Mouse (Mus musculus) layer of hippocampus, adult 2 months (tissue): ENCODE data around the gene Zfpm1. TPM values are rescaled to one million over a fixed set of nuclear protein-coding genes. Genes with fewer than 3 reads are reported as not detected.
"Not testable (repeated sequence)": the region's sequence is repeated elsewhere in the genome, so short reads cannot be mapped to it uniquely, and the experiment has no call there.

Experiments
- DNase-seq, 2 experiments: peaks; one replicate each; pipeline ENCODE4 v3.0.0; 2022; ENCODE audit warnings: low spot score in 2 of 2
- H3K27ac ChIP-seq: fragments of 200-600 bp; 2 replicates; pipeline ENCODE4 v1.8.1; 2022
- H3K4me3 ChIP-seq: fragments of 200-600 bp; 2 replicates; pipeline ENCODE4 v1.8.1; 2022; ENCODE audit warnings: mild to moderate bottlenecking
- CTCF ChIP-seq: fragments of 200-600 bp; conservative IDR thresholded peaks from 2 replicates; pipeline ENCODE4 v1.8.1; 2022; ENCODE audit warnings: antibody characterized with exemption, mild to moderate bottlenecking, moderate library complexity
- total RNA-seq, 2 experiments: library from RNA; stranded (reverse); gene quantifications; 2 replicates each; pipeline ENCODE4 v1.2.3; 2021

Zfpm1 gene
- total RNA-seq, 2 experiments from 2014 or later, result 45.1 to 45.6 TPM

GRCm38 (mm10) chr8:122312553-122312952 is 30.6 kb downstream of the Zfpm1 start:
- no peak for DNase-seq
- TF ChIP-seq CTCF, result no peak
- H3K27ac ChIP-seq, result no peak overlapping the region

GRCm38 (mm10) chr8:122313310-122313709 is 31.4 kb downstream of the Zfpm1 start:
- TF ChIP-seq CTCF, result no peak
- no peak overlapping the region for H3K27ac ChIP-seq
- no peak for DNase-seq
- H3K4me3 ChIP-seq, result no peak overlapping the region

More at GRCm38 (mm10) chr8:122312553-122312952, 30.6 kb downstream of the Zfpm1 start:
- H3K4me3 ChIP-seq, result no peak overlapping the region

- H3K27ac ChIP-seq, result peak overlapping the region; percentile 52; the same call in 1 of the 2 replicates
- no peak overlapping the region for H3K4me3 ChIP-seq
- no peak for DNase-seq
- TF ChIP-seq CTCF, result no peak
These were observed 33.1 kb downstream of the Zfpm1 start for GRCm38 (mm10) chr8:122314899-122315496.

- no peak for DNase-seq
- H3K27ac ChIP-seq, result no peak overlapping the region
- TF ChIP-seq CTCF, result no peak
- no peak overlapping the region for H3K4me3 ChIP-seq
These were observed 34.5 kb downstream of the Zfpm1 start for GRCm38 (mm10) chr8:122316402-122316801.

GRCm38 (mm10) chr8:122317918-122318475 is 36.1 kb downstream of the Zfpm1 start:
- TF ChIP-seq CTCF, result no peak

GRCm38 (mm10) chr8:122319045-122319707 is 37.2 kb downstream of the Zfpm1 start:
- no peak overlapping the region for H3K27ac ChIP-seq
- no peak overlapping the region for H3K4me3 ChIP-seq
- TF ChIP-seq CTCF, result no peak
- DNase-seq, result no peak

More at GRCm38 (mm10) chr8:122317918-122318475, 36.1 kb downstream of the Zfpm1 start:
- Histone ChIP-seq H3K27ac (no peak overlapping the region), H3K4me3 (no peak overlapping the region)
- DNase-seq, result no peak

GRCm38 (mm10) chr8:122319708-122320075 is 37.8 kb downstream of the Zfpm1 start:
- TF ChIP-seq CTCF, result no peak
- DNase-seq, result no peak
- H3K27ac ChIP-seq, result no peak overlapping the region
- H3K4me3 ChIP-seq, result no peak overlapping the region

GRCm38 (mm10) chr8:122320541-122320940 is 38.6 kb downstream of the Zfpm1 start:
- no peak overlapping the region for H3K27ac ChIP-seq
- DNase-seq, result no peak
- no peak for TF ChIP-seq CTCF
- H3K4me3 ChIP-seq, result no peak overlapping the region

GRCm38 (mm10) chr8:122321455-122321921 is 39.5 kb downstream of the Zfpm1 start:
- no peak for DNase-seq
- no peak for TF ChIP-seq CTCF

GRCm38 (mm10) chr8:122322126-122322525 is 40.2 kb downstream of the Zfpm1 start:
- Histone ChIP-seq H3K27ac (peak overlapping the region; percentile 23; the same call in 1 of the 2 replicates), H3K4me3 (no peak overlapping the region)
- no peak for DNase-seq
- no peak for TF ChIP-seq CTCF

More at GRCm38 (mm10) chr8:122321455-122321921, 39.5 kb downstream of the Zfpm1 start:
- no peak overlapping the region for H3K27ac ChIP-seq
- H3K4me3 ChIP-seq, result no peak overlapping the region

- no peak for TF ChIP-seq CTCF
- Histone ChIP-seq H3K27ac (peak overlapping the region; percentile 23; the same call in 1 of the 2 replicates), H3K4me3 (no peak overlapping the region)
- DNase-seq, result no peak
These were observed 40.9 kb downstream of the Zfpm1 start for GRCm38 (mm10) chr8:122322792-122323191.

GRCm38 (mm10) chr8:122323951-122324402 is 42.0 kb downstream of the Zfpm1 start:
- H3K27ac ChIP-seq, result peak overlapping the region; percentile 63
- DNase-seq, result not testable (repeated sequence)

GRCm38 (mm10) chr8:122325196-122325595 is 43.3 kb downstream of the Zfpm1 start:
- TF ChIP-seq CTCF, result no peak
- H3K4me3 ChIP-seq, result no peak overlapping the region
- DNase-seq, result no peak
- H3K27ac ChIP-seq, result peak overlapping the region; percentile 63

More at GRCm38 (mm10) chr8:122323951-122324402, 42.0 kb downstream of the Zfpm1 start:
- H3K4me3 ChIP-seq, result not testable (repeated sequence)
